In the genomic region with DNA sequence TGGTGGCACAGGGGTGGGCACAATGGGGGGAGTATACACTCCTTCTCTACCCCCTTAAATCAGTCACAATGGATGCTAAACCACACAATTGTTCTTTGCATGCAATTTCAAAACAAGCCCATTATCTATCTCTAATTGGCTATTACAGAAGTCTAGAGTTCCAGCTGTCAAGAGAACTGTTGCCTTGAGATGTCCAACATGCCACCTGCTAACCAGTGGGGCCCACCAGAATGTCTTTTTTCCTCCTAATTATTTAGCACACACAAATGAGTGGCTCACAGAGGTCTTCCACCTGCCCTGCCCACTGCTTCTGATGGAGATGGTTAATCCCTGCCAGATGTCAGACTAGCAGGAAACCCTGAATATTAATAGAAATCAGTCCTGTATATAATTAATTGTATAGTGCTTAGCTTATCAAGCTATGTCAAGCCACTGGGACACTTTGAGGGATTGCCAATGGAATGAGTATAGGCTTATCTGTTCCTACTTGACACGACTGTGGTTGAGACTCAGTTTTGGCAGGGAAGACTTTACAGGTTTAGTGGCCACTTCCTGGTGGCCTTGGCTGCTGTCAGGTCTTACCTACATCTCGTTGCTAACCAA, we compare ENCODE assay signal across 27 mouse cellular contexts.
DNase-seq lines count a peak whose midpoint lies in the region; ATAC-seq lines count a peak whose summit lies in the region.
"Had no signal": no experiment of that assay in that cellular context is flagged by ENCODE, and none has a peak within 500 bp of the region (broad histone marks: within the 10 kb centered on the region; RNA-seq: fewer than 3 reads in every experiment).

No protein-coding gene starts in this region.

- no peak overlapping the region for H3K9ac ChIP-seq in embryonic facial prominence, embryonic 14.5 days (ENCODE audit: low read depth, low read length)
- H3K9ac ChIP-seq in hindbrain, embryonic 12.5 days = no peak overlapping the region
- no peak overlapping the region for H3K9ac ChIP-seq in forebrain, embryonic 16.5 days (replicated peaks; ENCODE audit: low read depth, low read length)
- no peak overlapping the region for H3K9ac ChIP-seq in midbrain, embryonic 14.5 days (replicated peaks; ENCODE audit: low read length)
- H3K9ac ChIP-seq: embryonic facial prominence, embryonic 12.5 days; heart, embryonic 13.5 days; intestine, embryonic 15.5 days; liver, embryonic 12.5 days; liver, postnatal 0 days had no signal

- 67% methylated on average over 2 of the region's 2 CpGs for WGBS in embryonic facial prominence, embryonic 14.5 days
- WGBS in embryonic facial prominence, embryonic 10.5 days = 76% methylated on average over 2 of the region's 2 CpGs
- 82% methylated on average over 2 of the region's 2 CpGs for WGBS in hindbrain, embryonic 12.5 days
- WGBS in hindbrain, embryonic 10.5 days = 83% methylated on average over 2 of the region's 2 CpGs
- 45% methylated on average over 2 of the region's 2 CpGs for WGBS in forebrain, embryonic 16.5 days
- 65% methylated on average over 2 of the region's 2 CpGs for WGBS in midbrain, embryonic 14.5 days

- no peaks in the 10 kb centered on the region for H3K36me3 ChIP-seq in embryonic facial prominence, embryonic 14.5 days (ENCODE audit: control insufficient read depth, insufficient read depth, low read length)
- no peaks in the 10 kb centered on the region for H3K36me3 ChIP-seq in embryonic facial prominence, embryonic 10.5 days (replicated peaks)
- no peaks in the 10 kb centered on the region for H3K36me3 ChIP-seq in hindbrain, embryonic 12.5 days
- no peaks in the 10 kb centered on the region for H3K36me3 ChIP-seq in hindbrain, embryonic 10.5 days
- no peaks in the 10 kb centered on the region for H3K36me3 ChIP-seq in forebrain, embryonic 16.5 days (ENCODE audit: control insufficient read depth, insufficient read depth)
- H3K36me3 ChIP-seq in midbrain, embryonic 14.5 days (ENCODE audit: control insufficient read depth, insufficient read depth, low read length) = no peaks in the 10 kb centered on the region
- H3K36me3 ChIP-seq: embryonic facial prominence, embryonic 12.5 days; heart, embryonic 13.5 days; intestine, embryonic 15.5 days; liver, embryonic 12.5 days had no signal

- H3K4me3 ChIP-seq in embryonic facial prominence, embryonic 14.5 days (ENCODE audit: low read depth, low read length) = no peak overlapping the region
- no peak overlapping the region for H3K4me3 ChIP-seq in embryonic facial prominence, embryonic 10.5 days
- H3K4me3 ChIP-seq in hindbrain, embryonic 12.5 days = no peak overlapping the region
- no peak overlapping the region for H3K4me3 ChIP-seq in hindbrain, embryonic 10.5 days
- H3K4me3 ChIP-seq in forebrain, embryonic 16.5 days (replicated peaks; ENCODE audit: low read length) = no peak overlapping the region
- H3K4me3 ChIP-seq in midbrain, embryonic 14.5 days (replicated peaks; ENCODE audit: low read depth, low read length) = no peak overlapping the region
- H3K4me3 ChIP-seq: embryonic facial prominence, embryonic 12.5 days; heart, embryonic 13.5 days; intestine, embryonic 15.5 days; liver, embryonic 12.5 days had no signal

- peak; percentile 57; the same call in 1 of the 2 replicates for ATAC-seq in embryonic facial prominence, embryonic 14.5 days (ENCODE audit: low read depth)
- peak; percentile 64; the same call in 1 of the 2 replicates for ATAC-seq in hindbrain, embryonic 12.5 days (ENCODE audit: low FRiP score)
- 0 out of 2 replicates have a peak, but pooled peaks have one; percentile 43 for ATAC-seq in forebrain, embryonic 16.5 days
- peak; percentile 46; the same call in 1 of the 2 replicates for ATAC-seq in midbrain, embryonic 14.5 days (ENCODE audit: low FRiP score, low TSS enrichment)
- ATAC-seq: intestine, embryonic 15.5 days; liver, embryonic 12.5 days; liver, postnatal 0 days had no signal

- DNase-seq in embryonic facial prominence, embryonic 14.5 days (ENCODE audit: low spot score) = peak; percentile 29
- DNase-seq in embryonic facial prominence, embryonic 10.5 days (ENCODE audit: low spot score) = no peak
- DNase-seq in hindbrain, embryonic 10.5 days (ENCODE audit: low spot score) = no peak
- peak; percentile 23 for DNase-seq in midbrain, embryonic 14.5 days
- no peak for DNase-seq in spleen, adult 12 weeks (ENCODE audit: low spot score)
- DNase-seq in spleen, postnatal 14 days (ENCODE audit: low spot score in 2 of 2) = no peak
- DNase-seq: adrenal gland, postnatal 10 days; cerebellum, adult 11 months; cerebellum, adult 9-10 months; cerebellum, postnatal 36 days; gastrocnemius, postnatal 10 days; heart, postnatal 10 days; kidney, adult 8-10 months; kidney, postnatal 4 days; layer of hippocampus, postnatal 36 days; left cerebral cortex, postnatal 4 days; liver, postnatal 0 days; lung, postnatal 36 days; right cerebral cortex, postnatal 4 days had no signal

- no peaks in the 10 kb centered on the region for H3K4me1 ChIP-seq in embryonic facial prominence, embryonic 14.5 days (ENCODE audit: control insufficient read depth, insufficient read depth, low read length)
- no peaks in the 10 kb centered on the region for H3K4me1 ChIP-seq in embryonic facial prominence, embryonic 10.5 days
- H3K4me1 ChIP-seq in hindbrain, embryonic 12.5 days = no peaks in the 10 kb centered on the region
- no peaks in the 10 kb centered on the region for H3K4me1 ChIP-seq in hindbrain, embryonic 10.5 days (replicated peaks)
- H3K4me1 ChIP-seq in forebrain, embryonic 16.5 days (replicated peaks; ENCODE audit: control insufficient read depth, insufficient read depth, low read length) = no peaks in the 10 kb centered on the region
- no peaks in the 10 kb centered on the region for H3K4me1 ChIP-seq in midbrain, embryonic 14.5 days (ENCODE audit: control insufficient read depth, insufficient read depth, low read length)
- H3K4me1 ChIP-seq: embryonic facial prominence, embryonic 12.5 days; heart, embryonic 13.5 days; intestine, embryonic 15.5 days; liver, embryonic 12.5 days had no signal

- H3K27me3 ChIP-seq in embryonic facial prominence, embryonic 14.5 days (replicated peaks; ENCODE audit: control insufficient read depth, insufficient read depth, low read length) = no peaks in the 10 kb centered on the region
- H3K27me3 ChIP-seq in embryonic facial prominence, embryonic 10.5 days (replicated peaks; ENCODE audit: low read depth, poor library complexity, severe bottlenecking) = no peaks in the 10 kb centered on the region
- no peaks in the 10 kb centered on the region for H3K27me3 ChIP-seq in hindbrain, embryonic 12.5 days
- H3K27me3 ChIP-seq in hindbrain, embryonic 10.5 days (ENCODE audit: insufficient read depth, poor library complexity, severe bottlenecking) = no peaks in the 10 kb centered on the region
- H3K27me3 ChIP-seq in forebrain, embryonic 16.5 days (replicated peaks; ENCODE audit: control insufficient read depth, insufficient read depth, low read length) = no peaks in the 10 kb centered on the region
- no peaks in the 10 kb centered on the region for H3K27me3 ChIP-seq in midbrain, embryonic 14.5 days (ENCODE audit: control insufficient read depth, insufficient read depth, low read length)
- H3K27me3 ChIP-seq: CH12.LX; embryonic facial prominence, embryonic 12.5 days; heart, embryonic 13.5 days; intestine, embryonic 15.5 days; liver, embryonic 12.5 days had no signal

- no peak overlapping the region for H3K4me2 ChIP-seq in embryonic facial prominence, embryonic 14.5 days (ENCODE audit: low read depth, low read length)
- H3K4me2 ChIP-seq in hindbrain, embryonic 12.5 days (replicated peaks) = no peak overlapping the region
- no peak overlapping the region for H3K4me2 ChIP-seq in forebrain, embryonic 16.5 days (ENCODE audit: low read length)
- no peak overlapping the region for H3K4me2 ChIP-seq in midbrain, embryonic 14.5 days (ENCODE audit: low read length)
- H3K4me2 ChIP-seq: embryonic facial prominence, embryonic 12.5 days; heart, embryonic 13.5 days; intestine, embryonic 15.5 days; liver, embryonic 12.5 days had no signal

- H3K9me3 ChIP-seq in embryonic facial prominence, embryonic 14.5 days (ENCODE audit: control insufficient read depth, low read length) = no peaks in the 10 kb centered on the region
- no peaks in the 10 kb centered on the region for H3K9me3 ChIP-seq in embryonic facial prominence, embryonic 10.5 days
- H3K9me3 ChIP-seq in hindbrain, embryonic 12.5 days (replicated peaks) = no peaks in the 10 kb centered on the region
- H3K9me3 ChIP-seq in hindbrain, embryonic 10.5 days = no peaks in the 10 kb centered on the region
- no peaks in the 10 kb centered on the region for H3K9me3 ChIP-seq in forebrain, embryonic 16.5 days (ENCODE audit: control insufficient read depth, low read length)
- H3K9me3 ChIP-seq in midbrain, embryonic 14.5 days (ENCODE audit: control insufficient read depth, low read length) = no peaks in the 10 kb centered on the region
- H3K9me3 ChIP-seq: embryonic facial prominence, embryonic 12.5 days; heart, embryonic 13.5 days; intestine, embryonic 15.5 days; liver, embryonic 12.5 days had no signal

- no peak overlapping the region for H3K27ac ChIP-seq in embryonic facial prominence, embryonic 14.5 days (replicated peaks; ENCODE audit: low read depth, low read length)
- H3K27ac ChIP-seq in embryonic facial prominence, embryonic 10.5 days (replicated peaks) = no peak overlapping the region
- H3K27ac ChIP-seq in hindbrain, embryonic 12.5 days = no peak overlapping the region
- H3K27ac ChIP-seq in hindbrain, embryonic 10.5 days = no peak overlapping the region
- H3K27ac ChIP-seq in forebrain, embryonic 16.5 days (ENCODE audit: low read length) = no peak overlapping the region
- H3K27ac ChIP-seq in midbrain, embryonic 14.5 days (replicated peaks; ENCODE audit: low read depth, low read length) = no peak overlapping the region
- H3K27ac ChIP-seq: embryonic facial prominence, embryonic 12.5 days; heart, embryonic 13.5 days; intestine, embryonic 15.5 days; kidney, postnatal 0 days; liver, embryonic 12.5 days had no signal

Comparison
In these comparisons a context has a peak if more than half of its experiments do, and no peak if none do; other contexts are left out.
1. DNase-seq: peak in embryonic facial prominence, embryonic 14.5 days (single experiment) and midbrain, embryonic 14.5 days (single experiment); none in embryonic facial prominence, embryonic 10.5 days (single experiment), hindbrain, embryonic 10.5 days (single experiment), spleen, adult 12 weeks (single experiment) and spleen, postnatal 14 days (0 of 2).
2. Peak in every context shown above with its lines, with median percentiles within 50 percentile points of each other: ATAC-seq.